Mouse (Mus musculus) embryonic facial prominence, embryonic 11.5 days (tissue): ENCODE data around the gene Tmcc2. TPM values are rescaled to one million over a fixed set of nuclear protein-coding genes. Genes with fewer than 3 reads are reported as not detected.

Experiments
- ATAC-seq: fragments of 200-750 bp; cut with Nextera tagmentation; replicated peaks from 2 replicates; pipeline ENCODE4 v1.8.0; 2017; ENCODE audit warnings: low read depth; ENCODE audit not compliant: insufficient number of reproducible peaks, low FRiP score, low TSS enrichment
- DNase-seq: peaks from one replicate; pipeline ENCODE4 v3.0.0-alpha.2; 2015; ENCODE audit warnings: low spot score
- H3K27ac ChIP-seq: fragments of 300-500 bp; sonication (generic); replicated peaks from 2 replicates; pipeline ENCODE4 v1.5.1; 2014; ENCODE audit warnings: mild to moderate bottlenecking, low read depth, low read length, control low read depth
- H3K27me3 ChIP-seq: fragments of 300-500 bp; sonication (generic); 2 replicates; pipeline ENCODE4 v1.6.1; 2014; ENCODE audit warnings: mild to moderate bottlenecking, low read length, moderate library complexity, mixed read lengths; ENCODE audit not compliant: control insufficient read depth, insufficient read depth
- H3K36me3 ChIP-seq: fragments of 300-500 bp; sonication (generic); replicated peaks from 2 replicates; pipeline ENCODE4 v1.6.1; 2014; ENCODE audit warnings: low read depth, mild to moderate bottlenecking, low read length, moderate library complexity, mixed read lengths; ENCODE audit not compliant: control insufficient read depth, insufficient read depth
- H3K4me1 ChIP-seq: fragments of 300-500 bp; sonication (generic); 2 replicates; pipeline ENCODE4 v1.6.1; 2014; ENCODE audit warnings: low read length, mixed read lengths; ENCODE audit not compliant: control insufficient read depth, insufficient read depth
- H3K4me2 ChIP-seq: fragments of 300-500 bp; sonication (generic); 2 replicates; pipeline ENCODE4 v1.6.1; 2014; ENCODE audit warnings: low read depth, mild to moderate bottlenecking, control low read depth, low read length, moderate library complexity
- H3K4me3 ChIP-seq: fragments of 300-500 bp; sonication (generic); 2 replicates; pipeline ENCODE4 v1.5.1; 2014; ENCODE audit warnings: low read depth, low read length, control low read depth
- H3K9ac ChIP-seq: fragments of 300-500 bp; sonication (generic); replicated peaks from 2 replicates; pipeline ENCODE4 v1.6.1; 2014; ENCODE audit warnings: mild to moderate bottlenecking, control low read depth, low read length
- H3K9me3 ChIP-seq: fragments of 300-500 bp; sonication (generic); replicated peaks from 2 replicates; pipeline ENCODE4 v1.6.1; 2016; ENCODE audit warnings: mild to moderate bottlenecking, low read length, inconsistent platforms, mixed read lengths; ENCODE audit not compliant: control insufficient read depth
- WGBS: fragments of 180-500 bp; shearing (Covaris S2); extraction: QIAGEN DNeasy Blood & Tissue Kit; methylation state at CpG from one replicate; pipeline ENCODE4 v1.1.7; 2014; 5-methylcytosine and 5-hydroxymethylcytosine counted together
- polyA plus RNA-seq: library from polyadenylated mRNA; unstranded; fragments of >200 nt; fragmentation: Nextera tagmentation; extraction: Ambion mirVana; gene quantifications from 2 replicates; pipeline ENCODE4 v1.2.1, GENCODE M21; 2014

The Tmcc2 gene
- polyA plus RNA-seq, 1 experiment from 2014 or later: 6.8 TPM

- DNase-seq (peak; percentile 35), ATAC-seq (no peak)
- Histone ChIP-seq H3K9ac (no peak overlapping the region), H3K27me3 (no peaks in the 10 kb centered on the region), H3K9me3 (no peaks in the 10 kb centered on the region), H3K36me3 (no peaks in the 10 kb centered on the region), H3K27ac (no peak overlapping the region), H3K4me2 (peak overlapping the region; percentile 19; the same call in 1 of the 2 replicates), H3K4me3 (no peak overlapping the region), H3K4me1 (no peaks in the 10 kb centered on the region)
- 18% methylated on average over 4 of the region's 4 CpGs for WGBS
These were observed 3.1 kb downstream of the Tmcc2 start for GRCm38 (mm10) chr1:132387943-132388342.

GRCm38 (mm10) chr1:132386266-132386665 is 4.8 kb downstream of the Tmcc2 start:
- Histone ChIP-seq H3K27me3 (no peaks in the 10 kb centered on the region), H3K9me3 (no peaks in the 10 kb centered on the region), H3K27ac (no peak overlapping the region), H3K9ac (no peak overlapping the region), H3K4me2 (no peak overlapping the region), H3K36me3 (no peaks in the 10 kb centered on the region), H3K4me1 (no peaks in the 10 kb centered on the region), H3K4me3 (no peak overlapping the region)
- no peak for ATAC-seq
- 86% methylated on average over 4 of the region's 4 CpGs for WGBS
- DNase-seq: no peak

- ATAC-seq (no peak), DNase-seq (no peak)
- Histone ChIP-seq H3K4me2 (no peak overlapping the region), H3K4me1 (no peaks in the 10 kb centered on the region), H3K36me3 (no peaks in the 10 kb centered on the region), H3K4me3 (no peak overlapping the region), H3K9me3 (no peaks in the 10 kb centered on the region), H3K27me3 (no peaks in the 10 kb centered on the region), H3K9ac (no peak overlapping the region), H3K27ac (no peak overlapping the region)
- 84% methylated on average over 4 of the region's 4 CpGs for WGBS
These were observed 5.4 kb downstream of the Tmcc2 start for GRCm38 (mm10) chr1:132385711-132386110.

DNA sequence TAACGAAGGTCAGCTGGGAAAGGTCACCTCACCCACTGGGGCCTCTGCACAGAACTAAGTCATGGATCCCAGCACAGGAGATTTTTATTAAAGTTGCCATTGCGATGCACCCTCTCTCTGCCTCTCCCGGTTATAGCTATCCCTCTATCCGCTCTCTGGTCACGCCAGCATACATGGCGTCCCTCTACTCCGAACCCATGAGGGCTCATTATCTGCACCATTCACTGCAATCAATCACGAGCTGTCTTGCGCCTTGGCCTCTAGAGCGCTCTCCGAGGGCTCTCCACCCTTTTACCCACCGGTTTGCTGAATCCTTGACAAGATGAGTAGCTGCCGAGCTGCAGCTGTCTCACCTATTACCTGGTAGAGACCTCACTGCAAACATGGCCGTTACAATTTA is 5.8 kb downstream of the Tmcc2 start:
- Histone ChIP-seq H3K9ac (no peak overlapping the region), H3K36me3 (no peaks in the 10 kb centered on the region)

GRCm38 (mm10) chr1:132384001-132384554 is 7.0 kb downstream of the Tmcc2 start:
- DNase-seq: no peak
- Histone ChIP-seq H3K4me3 (no peak overlapping the region), H3K9ac (no peak overlapping the region), H3K9me3 (no peaks in the 10 kb centered on the region), H3K4me2 (no peak overlapping the region), H3K4me1 (no peaks in the 10 kb centered on the region), H3K36me3 (no peaks in the 10 kb centered on the region; the same call in none of the 2 replicates), H3K27ac (no peak overlapping the region), H3K27me3 (no peaks in the 10 kb centered on the region)
- WGBS: 86% methylated on average over 8 of the region's 8 CpGs
- ATAC-seq: no peak

More for the DNA sequence above, 5.8 kb downstream of the Tmcc2 start:
- no peak overlapping the region for H3K4me3 ChIP-seq
- no peaks in the 10 kb centered on the region for H3K4me1 ChIP-seq
- no peak for DNase-seq
- H3K27me3 ChIP-seq: no peaks in the 10 kb centered on the region
- no peak overlapping the region for H3K27ac ChIP-seq
- no peak for ATAC-seq
- no peaks in the 10 kb centered on the region for H3K9me3 ChIP-seq
- H3K4me2 ChIP-seq: no peak overlapping the region
- 71% methylated on average over 14 of the region's 14 CpGs for WGBS

DNA sequence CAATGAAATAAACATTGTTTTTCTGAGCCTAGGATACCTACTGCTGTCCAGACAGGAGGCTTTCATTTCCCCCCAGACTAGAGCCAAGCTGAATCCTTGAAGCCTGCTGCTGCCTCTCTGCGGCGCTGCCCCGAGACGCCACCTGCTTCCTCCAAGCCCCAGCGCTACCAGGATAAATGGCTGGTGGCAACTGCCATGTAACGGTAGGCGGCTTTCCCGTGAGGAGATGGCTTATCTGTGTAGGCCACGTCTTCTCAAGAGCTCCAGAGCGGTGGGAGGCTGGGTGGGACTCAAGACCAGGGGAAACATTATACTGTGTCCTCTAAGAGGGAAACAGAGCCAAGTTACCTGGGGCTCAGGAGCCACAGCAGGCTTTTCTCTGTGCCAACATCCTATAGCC is 9.2 kb downstream of the Tmcc2 start:
- no peaks in the 10 kb centered on the region for H3K4me1 ChIP-seq
- H3K36me3 ChIP-seq: peaks cover 3% of the 10 kb centered on the region
- DNase-seq (no peak), ATAC-seq (no peak)
- no peak overlapping the region for H3K4me2 ChIP-seq
- H3K9me3 ChIP-seq: no peaks in the 10 kb centered on the region
- no peaks in the 10 kb centered on the region for H3K27me3 ChIP-seq
- WGBS: 70% methylated on average over 10 of the region's 10 CpGs
- no peak overlapping the region for H3K27ac ChIP-seq
- H3K4me3 ChIP-seq: no peak overlapping the region
- no peak overlapping the region for H3K9ac ChIP-seq

GRCm38 (mm10) chr1:132380550-132381100 is 10.5 kb downstream of the Tmcc2 start:
- H3K36me3 ChIP-seq: peaks cover 3% of the 10 kb centered on the region
- 83% methylated on average over 27 of the region's 27 CpGs for WGBS
- no peak overlapping the region for H3K9ac ChIP-seq

DNA sequence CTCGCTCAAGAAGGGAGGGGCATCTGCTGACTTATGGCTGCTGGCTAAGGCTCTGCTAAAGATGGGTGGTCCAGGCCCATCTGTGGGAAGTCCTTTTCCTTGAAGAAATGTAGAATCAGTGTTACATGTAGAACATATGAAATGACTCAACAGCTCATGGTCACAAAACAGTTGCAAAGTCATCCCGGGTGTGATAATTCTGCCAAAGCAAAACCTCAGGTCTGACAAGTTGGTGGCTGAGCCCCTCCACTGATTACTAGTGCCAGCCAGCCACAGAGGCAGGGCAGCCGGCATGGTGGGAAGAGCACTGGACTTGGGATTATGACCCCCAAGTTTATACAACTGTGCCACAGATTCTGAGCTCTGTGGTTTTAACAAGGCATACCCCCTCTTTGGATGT is 13.3 kb downstream of the Tmcc2 start:
- H3K4me2 ChIP-seq: no peak overlapping the region
- H3K4me1 ChIP-seq: peaks cover 3% of the 10 kb centered on the region; the same call in 1 of the 2 replicates
- H3K27ac ChIP-seq: no peak overlapping the region
- ATAC-seq (no peak), DNase-seq (no peak)
- H3K9ac ChIP-seq: no peak overlapping the region
- H3K36me3 ChIP-seq: peaks cover 3% of the 10 kb centered on the region
- 85% methylated on average over 3 of the region's 3 CpGs for WGBS
- H3K27me3 ChIP-seq: no peaks in the 10 kb centered on the region
- no peaks in the 10 kb centered on the region for H3K9me3 ChIP-seq
- H3K4me3 ChIP-seq: no peak overlapping the region

More at GRCm38 (mm10) chr1:132380550-132381100, 10.5 kb downstream of the Tmcc2 start:
- DNase-seq (no peak), ATAC-seq (no peak)
- H3K4me2 ChIP-seq: no peak overlapping the region
- H3K9me3 ChIP-seq: no peaks in the 10 kb centered on the region
- H3K4me3 ChIP-seq: no peak overlapping the region
- H3K27me3 ChIP-seq: no peaks in the 10 kb centered on the region
- H3K27ac ChIP-seq: no peak overlapping the region
- H3K4me1 ChIP-seq: 0 out of 2 replicates have a peak, but pooled peaks cover 2% of the 10 kb centered on the region
